Mouse (Mus musculus) CH12.LX (cell line): ENCODE results near the gene Fli1. TPM values are rescaled to one million over a fixed set of nuclear protein-coding genes. Genes with fewer than 3 reads are reported as not detected.

Experiments used
- DNase-seq: peaks from one replicate; pipeline ENCODE4 v3.0.0-alpha.2; 2013; ENCODE audit errors: extremely low read depth
- H3K27ac ChIP-seq: 2 replicates; pipeline ENCODE4 v1.5.1; 2012; ENCODE audit warnings: low read depth, mild to moderate bottlenecking, control low read depth, moderate library complexity; ENCODE audit not compliant: insufficient read depth
- H3K27me3 ChIP-seq: replicated peaks from 2 replicates; pipeline ENCODE3; 2012; ENCODE audit warnings: inconsistent platforms
- H3K36me3 ChIP-seq, 2 experiments: replicated peaks in 1 of 2; 2 replicates each; pipeline versions ENCODE3 to v1.6.1; 2012; ENCODE audit warnings: inconsistent platforms in 1 of 2, low read length in 1 of 2, mild to moderate bottlenecking in 1 of 2, mixed read lengths in 1 of 2, moderate library complexity in 1 of 2; ENCODE audit not compliant: control insufficient read depth in 1 of 2, insufficient read depth in 1 of 2
- H3K4me1 ChIP-seq, 2 experiments: 2 replicates each; pipeline ENCODE4 v1.6.1; 2012; ENCODE audit warnings: inconsistent platforms in 1 of 2, moderate library complexity in 1 of 2; ENCODE audit not compliant: insufficient read depth in 2 of 2, control insufficient read depth in 1 of 2
- H3K4me2 ChIP-seq: 2 replicates; pipeline ENCODE4 v1.6.1; 2012; ENCODE audit warnings: low read depth, mild to moderate bottlenecking, control low read depth; ENCODE audit not compliant: poor library complexity, insufficient read depth, severe bottlenecking
- H3K4me3 ChIP-seq, 3 experiments: fragments of 150-350 bp in 1 of 3; sonication (generic) in 1 of 3; replicated peaks in 1 of 3; 2 replicates each; pipeline versions ENCODE3 to v1.5.1; 2011 to 2012; ENCODE audit warnings: low read depth in 2 of 3, low read length in 2 of 3, mild to moderate bottlenecking in 2 of 3, moderate library complexity in 2 of 3, control low read depth in 1 of 3, improper control_type of control experiment in 1 of 3, inconsistent platforms in 1 of 3, mixed read lengths in 1 of 3; ENCODE audit not compliant: poor library complexity in 1 of 3
- H3K79me2 ChIP-seq: replicated peaks from 2 replicates; pipeline ENCODE4 v1.6.1; 2012; ENCODE audit warnings: mild to moderate bottlenecking, moderate library complexity; ENCODE audit not compliant: control insufficient read depth, poor library complexity, insufficient read depth, severe bottlenecking; ENCODE audit errors: extremely low read depth
- H3K9ac ChIP-seq: 2 replicates; pipeline ENCODE4 v1.6.1; 2012; ENCODE audit warnings: low read depth, mild to moderate bottlenecking, control low read depth, moderate library complexity; ENCODE audit not compliant: insufficient read depth
- H3K9me3 ChIP-seq: replicated peaks from 2 replicates; pipeline ENCODE3; 2012; ENCODE audit warnings: low read length, inconsistent platforms, mixed read lengths
- BHLHE40 ChIP-seq: IDR thresholded peaks from 2 replicates; pipeline ENCODE4 v1.6.1; 2011; ENCODE audit warnings: mild to moderate bottlenecking, low read depth, low read length, improper control_type of control experiment
- CHD1 ChIP-seq: IDR thresholded peaks from 2 replicates; pipeline ENCODE4 v1.6.1; 2012; ENCODE audit warnings: low read depth, low read length, improper control_type of control experiment, inconsistent platforms
- CHD2 ChIP-seq: IDR thresholded peaks from 2 replicates; pipeline ENCODE4 v1.6.1; 2011; ENCODE audit warnings: low read length, improper control_type of control experiment
- CTCF ChIP-seq, 2 experiments: IDR thresholded peaks in 1 of 2; conservative IDR thresholded peaks in 1 of 2; 2 replicates each; pipeline ENCODE4 v1.5.1; 2011 to 2012; ENCODE audit warnings: low read depth in 2 of 2, low read length in 2 of 2, improper control_type of control experiment in 1 of 2, inconsistent platforms in 1 of 2, mild to moderate bottlenecking in 1 of 2, moderate library complexity in 1 of 2
- E2F4 ChIP-seq: IDR thresholded peaks from 2 replicates; pipeline ENCODE4 v1.6.1; 2011; ENCODE audit warnings: low read depth, low read length, improper control_type of control experiment; ENCODE audit not compliant: insufficient replicate concordance
- ELF1 ChIP-seq: IDR thresholded peaks from 2 replicates; pipeline ENCODE4 v1.6.1; 2014; ENCODE audit warnings: low read depth, mild to moderate bottlenecking, inconsistent platforms, low read length, improper control_type of control experiment
- EP300 ChIP-seq: IDR thresholded peaks from 2 replicates; pipeline ENCODE4 v1.6.1; 2011; ENCODE audit warnings: low read length, improper control_type of control experiment
- ETS1 ChIP-seq: conservative IDR thresholded peaks from 2 replicates; pipeline ENCODE4 v1.6.1; 2012; ENCODE audit warnings: low read depth, mild to moderate bottlenecking, inconsistent platforms, low read length, improper control_type of control experiment, moderate library complexity
- GABPA ChIP-seq: IDR thresholded peaks from 2 replicates; pipeline ENCODE4 v1.6.1; 2012; ENCODE audit warnings: low read depth, low read length, improper control_type of control experiment, inconsistent platforms; ENCODE audit not compliant: insufficient replicate concordance
- HCFC1 ChIP-seq: IDR thresholded peaks from 2 replicates; pipeline ENCODE4 v1.6.1; 2012; ENCODE audit warnings: low read depth, mild to moderate bottlenecking, inconsistent platforms, low read length, improper control_type of control experiment
- IRF4 ChIP-seq: IDR thresholded peaks from 2 replicates; pipeline ENCODE4 v1.6.1; 2014; ENCODE audit warnings: low read depth, mild to moderate bottlenecking, inconsistent platforms, low read length, improper control_type of control experiment
- JUN ChIP-seq: IDR thresholded peaks from 2 replicates; pipeline ENCODE4 v1.6.1; 2011; ENCODE audit warnings: low read depth, mild to moderate bottlenecking, low read length, improper control_type of control experiment, moderate library complexity; ENCODE audit not compliant: insufficient read depth
- JUND ChIP-seq: conservative IDR thresholded peaks from 2 replicates; pipeline ENCODE4 v1.6.1; 2011; ENCODE audit warnings: low read depth, low read length, improper control_type of control experiment
- KAT2A ChIP-seq: IDR thresholded peaks from 2 replicates; pipeline ENCODE4 v1.6.1; 2012; ENCODE audit warnings: low read length, improper control_type of control experiment, inconsistent platforms; ENCODE audit not compliant: insufficient replicate concordance
- MAFK ChIP-seq: IDR thresholded peaks from 2 replicates; pipeline ENCODE4 v1.6.1; 2011; ENCODE audit warnings: low read length, improper control_type of control experiment; ENCODE audit not compliant: insufficient replicate concordance
- MAX ChIP-seq: IDR thresholded peaks from 2 replicates; pipeline ENCODE4 v1.6.1; 2011; ENCODE audit warnings: low read length, improper control_type of control experiment
- MAZ ChIP-seq: IDR thresholded peaks from 2 replicates; pipeline ENCODE4 v1.6.1; 2012; ENCODE audit warnings: low read depth, mild to moderate bottlenecking, inconsistent platforms, low read length, improper control_type of control experiment, moderate library complexity
- MEF2A ChIP-seq: IDR thresholded peaks from 2 replicates; pipeline ENCODE4 v1.6.1; 2014; ENCODE audit warnings: low read depth, mild to moderate bottlenecking, inconsistent platforms, low read length, improper control_type of control experiment, borderline replicate concordance
- MXI1 ChIP-seq: IDR thresholded peaks from 2 replicates; pipeline ENCODE4 v1.6.1; 2011; ENCODE audit warnings: mild to moderate bottlenecking, low read depth, low read length, improper control_type of control experiment
- MYC ChIP-seq: IDR thresholded peaks from 2 replicates; pipeline ENCODE4 v1.6.1; 2011; ENCODE audit warnings: low read depth, mild to moderate bottlenecking, improper control_type of control experiment, low read length
- NELFE ChIP-seq: IDR thresholded peaks from 2 replicates; pipeline ENCODE4 v1.6.1; 2011; ENCODE audit warnings: low read depth, low read length, improper control_type of control experiment
- NRF1 ChIP-seq: IDR thresholded peaks from 2 replicates; pipeline ENCODE4 v1.6.1; 2014; ENCODE audit warnings: low read depth, mild to moderate bottlenecking, inconsistent platforms, low read length, improper control_type of control experiment, moderate library complexity
- PAX5 ChIP-seq: IDR thresholded peaks from 2 replicates; pipeline ENCODE4 v1.6.1; 2012; ENCODE audit warnings: low read length, inconsistent platforms, mixed read lengths
- POLR2A ChIP-seq: IDR thresholded peaks from 2 replicates; pipeline ENCODE4 v1.6.1; 2011; ENCODE audit warnings: low read depth, mild to moderate bottlenecking, improper control_type of control experiment, low read length
- POLR2AphosphoS2 ChIP-seq: IDR thresholded peaks from 2 replicates; pipeline ENCODE4 v1.6.1; 2011; ENCODE audit warnings: low read depth, low read length, improper control_type of control experiment
- RAD21 ChIP-seq: IDR thresholded peaks from 2 replicates; pipeline ENCODE4 v1.6.1; 2011; ENCODE audit warnings: low read depth, mild to moderate bottlenecking, low read length, improper control_type of control experiment, moderate library complexity
- RCOR1 ChIP-seq: conservative IDR thresholded peaks from 2 replicates; pipeline ENCODE4 v1.6.1; 2012; ENCODE audit warnings: low read depth, mild to moderate bottlenecking, inconsistent platforms, low read length, improper control_type of control experiment
- SIN3A ChIP-seq: IDR thresholded peaks from 2 replicates; pipeline ENCODE4 v1.6.1; 2012; ENCODE audit warnings: low read length, improper control_type of control experiment, inconsistent platforms
- SMC3 ChIP-seq: IDR thresholded peaks from 2 replicates; pipeline ENCODE4 v1.6.1; 2011; ENCODE audit warnings: low read depth, low read length, improper control_type of control experiment
- TBP ChIP-seq: conservative IDR thresholded peaks from 2 replicates; pipeline ENCODE4 v1.6.1; 2011; ENCODE audit warnings: low read depth, low read length, improper control_type of control experiment
- TCF12 ChIP-seq: IDR thresholded peaks from 2 replicates; pipeline ENCODE4 v1.6.1; 2014; ENCODE audit warnings: low read depth, mild to moderate bottlenecking, inconsistent platforms, low read length, improper control_type of control experiment
- UBTF ChIP-seq: IDR thresholded peaks from 2 replicates; pipeline ENCODE4 v1.6.1; 2012; ENCODE audit warnings: low read depth, mild to moderate bottlenecking, inconsistent platforms, low read length, improper control_type of control experiment, moderate library complexity
- USF1 ChIP-seq: IDR thresholded peaks from 2 replicates; pipeline ENCODE4 v1.6.1; 2014; ENCODE audit warnings: low read depth, mild to moderate bottlenecking, inconsistent platforms, low read length, improper control_type of control experiment
- USF2 ChIP-seq: conservative IDR thresholded peaks from 2 replicates; pipeline ENCODE4 v1.6.1; 2011; ENCODE audit warnings: low read depth, low read length, improper control_type of control experiment
- ZC3H11A ChIP-seq: IDR thresholded peaks from 2 replicates; pipeline ENCODE4 v1.6.1; 2012; ENCODE audit warnings: low read depth, mild to moderate bottlenecking, inconsistent platforms, low read length, improper control_type of control experiment
- ZKSCAN1 ChIP-seq: IDR thresholded peaks from 2 replicates; pipeline ENCODE4 v1.6.1; 2012; ENCODE audit warnings: low read depth, inconsistent platforms, low read length, improper control_type of control experiment, borderline replicate concordance
- ZMIZ1 ChIP-seq: IDR thresholded peaks from 2 replicates; pipeline ENCODE4 v1.6.1; 2012; ENCODE audit warnings: low read depth, mild to moderate bottlenecking, inconsistent platforms, low read length, improper control_type of control experiment
- ZNF384 ChIP-seq: IDR thresholded peaks from 2 replicates; pipeline ENCODE4 v1.6.1; 2012; ENCODE audit warnings: low read depth, low read length, improper control_type of control experiment, inconsistent platforms
- dilution Hi-C: fragments of 300-500 bp; cut with MboI; formaldehyde crosslinking; loops from 2 replicates; pipeline ENCODE4 v1.14.3; 2020; ENCODE audit warnings: low sequenced_read_pairs; ENCODE audit not compliant: extremely low pct_unique_long_range_greater_than_20kb, extremely low pct_ligation_motif_present
- in situ Hi-C: fragments of 300-500 bp; cut with MboI; formaldehyde crosslinking; loops from 3 replicates; pipeline ENCODE4 v1.14.3; 2019; ENCODE audit warnings: low sequenced_read_pairs, low pct_ligation_motif_present, low pct_unique_long_range_greater_than_20kb, mixed read lengths
- polyA plus RNA-seq: library from polyadenylated mRNA; unstranded; fragments of >175 nt; gene quantifications from 2 replicates; pipeline ENCODE4 v1.2.1, GENCODE M21; 2012; ENCODE audit warnings: low read depth; ENCODE audit not compliant: insufficient read length
- total RNA-seq, 2 experiments: library from RNA; depleted of rRNA; stranded (reverse); fragments of 300-350 nt in 1 of 2; fragments of >200 nt in 1 of 2; gene quantifications; 2 replicates each; pipeline ENCODE4 v1.2.3; 2012 to 2014

Fli1 gene
- total and polyA plus RNA-seq, 3 experiments, result 20.3 to 29.3 (median 20.8) TPM

DNA sequence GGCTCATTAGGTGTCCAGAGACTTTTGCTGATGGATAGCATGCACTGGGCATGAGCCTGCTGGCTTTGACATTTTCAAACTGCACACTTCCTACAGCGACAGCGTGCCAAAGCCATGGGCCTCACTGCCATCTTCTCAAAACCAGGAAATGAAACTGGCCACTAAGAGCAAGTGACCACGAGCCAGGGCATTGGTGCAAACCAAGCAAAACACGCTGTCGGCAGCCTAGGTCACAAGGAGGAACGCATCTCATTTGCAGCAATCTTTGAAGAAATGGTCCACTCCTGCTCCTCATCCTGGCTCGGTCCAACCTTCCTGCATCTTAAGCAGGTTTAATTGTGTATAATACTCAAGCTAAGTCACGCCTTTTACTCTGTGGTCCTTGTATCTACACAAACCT, 41.8 kb downstream of the Fli1 start:
- dilution Hi-C loops (no loop called here), in situ Hi-C loops (no loop called here)
- Histone ChIP-seq H3K27ac (peak overlapping the region; percentile 95), H3K4me1 (peaks cover 48 to 100% of the 10 kb centered on the region in 2 experiments), H3K9ac (peak overlapping the region; percentile 63), H3K79me2 (peaks cover 67% of the 10 kb centered on the region)
- DNase-seq, result peak; percentile 77
- TF ChIP-seq MEF2A (peak; percentile 69; the same call in 1 of the 2 replicates), USF1 (no peak), TBP (0 out of 2 replicates have a peak, but pooled peaks have one; percentile 21), IRF4 (peak; percentile 90), CTCF (conservative IDR thresholded peaks at IDR 0.05 in 1 of 2, IDR thresholded peaks at IDR 0.05 in 1 of 2; ENCODE audit: low read depth in 2 of 2, low read length in 2 of 2) (no peak), NRF1 (no peak), GABPA (no peak), ZC3H11A (no peak), ZNF384 (no peak), JUN (no peak), UBTF (no peak), MAFK (0 out of 2 replicates have a peak, but pooled peaks have one; percentile 14), USF2 (no peak), BHLHE40 (peak; percentile 92), RCOR1 (no peak), CHD2 (no peak), EP300 (peak; percentile 82), E2F4 (no peak), TCF12 (peak; percentile 79), JUND (no peak), MAX (peak; percentile 90), RAD21 (no peak), HCFC1 (no peak), KAT2A (no peak), SIN3A (peak; percentile 79; the same call in 1 of the 2 replicates), ZMIZ1 (peak; percentile 17; the same call in 1 of the 2 replicates), POLR2AphosphoS2 (no peak), PAX5 (no peak), SMC3 (no peak), MXI1 (peak; percentile 72), ZKSCAN1 (no peak), MYC (peak; percentile 94), ETS1 (peak; percentile 69), CHD1 (no peak), ELF1 (peak; percentile 80), MAZ (no peak), NELFE (peak; percentile 61; the same call in 1 of the 2 replicates), POLR2A (peak; percentile 45; the same call in 1 of the 2 replicates)
- TF ChIP-seq, all 38 proteins: peak for 16
- no peaks in the 10 kb centered on the region for H3K9me3 ChIP-seq
- no peaks in the 10 kb centered on the region for H3K27me3 ChIP-seq
- no peak overlapping the region for H3K4me3 ChIP-seq
- H3K36me3 ChIP-seq, result peaks cover 0 to 25% of the 10 kb centered on the region in 2 experiments
- peak overlapping the region; percentile 90 for H3K4me2 ChIP-seq
